Mouse (Mus musculus) MEL (cell line): ENCODE results near the gene Elk3. TPM values are rescaled to one million over a fixed set of nuclear protein-coding genes. Genes with fewer than 3 reads are reported as not detected.

Source experiments
- DNase-seq: peaks from one replicate; pipeline ENCODE4 v3.0.0; 2011; ENCODE audit warnings: low read depth, low spot score
- H3K27ac ChIP-seq: 2 replicates; pipeline ENCODE4 v1.5.1; 2012; ENCODE audit warnings: low read depth, mild to moderate bottlenecking, control low read depth, low read length, moderate library complexity; ENCODE audit not compliant: control insufficient read depth
- H3K27me3 ChIP-seq, 2 experiments: fragments of 150-350 bp in 1 of 2; sonication (generic) in 1 of 2; 2 replicates each; pipeline ENCODE4 v1.6.1; 2012; ENCODE audit warnings: low read length in 2 of 2, mild to moderate bottlenecking in 2 of 2, improper control_type of control experiment in 1 of 2, moderate library complexity in 1 of 2; ENCODE audit not compliant: insufficient read depth in 2 of 2, control insufficient read depth in 1 of 2
- H3K36me3 ChIP-seq, 2 experiments: 2 replicates each; pipeline ENCODE4 v1.6.1; 2012 to 2014; ENCODE audit warnings: low read length in 2 of 2, improper control_type of control experiment in 1 of 2, inconsistent platforms in 1 of 2, mild to moderate bottlenecking in 1 of 2; ENCODE audit not compliant: insufficient read depth in 2 of 2, control insufficient read depth in 1 of 2
- H3K4me1 ChIP-seq, 2 experiments: fragments of 150-350 bp in 1 of 2; sonication (generic) in 1 of 2; 2 replicates each; pipeline ENCODE4 v1.6.1; 2012; ENCODE audit warnings: low read length in 2 of 2, improper control_type of control experiment in 1 of 2, mild to moderate bottlenecking in 1 of 2; ENCODE audit not compliant: insufficient read depth in 2 of 2, control insufficient read depth in 1 of 2
- H3K4me3 ChIP-seq, 2 experiments: fragments of 150-350 bp in 1 of 2; sonication (generic) in 1 of 2; 2 replicates each; pipeline ENCODE4 v1.5.1; 2012; ENCODE audit warnings: low read depth in 2 of 2, low read length in 2 of 2, mild to moderate bottlenecking in 2 of 2, moderate library complexity in 2 of 2, control low read depth in 1 of 2, improper control_type of control experiment in 1 of 2; ENCODE audit not compliant: control insufficient read depth in 1 of 2, insufficient read depth in 1 of 2
- H3K79me2 ChIP-seq: 2 replicates; pipeline ENCODE4 v1.6.1; 2012; ENCODE audit warnings: mild to moderate bottlenecking, low read length, moderate library complexity; ENCODE audit not compliant: control insufficient read depth, poor library complexity, insufficient read depth
- H3K9ac ChIP-seq: 2 replicates; pipeline ENCODE4 v1.6.1; 2012; ENCODE audit warnings: low read depth, mild to moderate bottlenecking, control low read depth, low read length, moderate library complexity; ENCODE audit not compliant: control insufficient read depth, poor library complexity, severe bottlenecking
- H3K9me3 ChIP-seq: fragments of 150-350 bp; sonication (generic); replicated peaks from 2 replicates; pipeline ENCODE4 v1.6.1; 2012; ENCODE audit warnings: mild to moderate bottlenecking, low read length, improper control_type of control experiment, moderate library complexity; ENCODE audit not compliant: insufficient read depth
- E2F4 ChIP-seq: IDR thresholded peaks from 2 replicates; pipeline ENCODE4 v1.6.1; 2011; ENCODE audit warnings: low read depth, low read length, improper control_type of control experiment, borderline replicate concordance
- ELF1 ChIP-seq: IDR thresholded peaks from 2 replicates; pipeline ENCODE4 v1.6.1; 2014; ENCODE audit warnings: low read depth, mild to moderate bottlenecking, inconsistent platforms, low read length, improper control_type of control experiment, moderate library complexity
- EP300 ChIP-seq, 2 experiments: IDR thresholded peaks; 2 replicates each; pipeline ENCODE4 v1.6.1; 2011; ENCODE audit warnings: improper control_type of control experiment in 2 of 2, low read length in 2 of 2, low read depth in 1 of 2, mild to moderate bottlenecking in 1 of 2
- ETS1 ChIP-seq: IDR thresholded peaks from 2 replicates; pipeline ENCODE4 v1.6.1; 2012; ENCODE audit warnings: low read depth, mild to moderate bottlenecking, inconsistent platforms, low read length, improper control_type of control experiment, moderate library complexity
- GABPA ChIP-seq: IDR thresholded peaks from 2 replicates; pipeline ENCODE4 v1.6.1; 2012; ENCODE audit warnings: low read depth, mild to moderate bottlenecking, inconsistent platforms, low read length, improper control_type of control experiment, moderate library complexity
- HCFC1 ChIP-seq: IDR thresholded peaks from 2 replicates; pipeline ENCODE4 v1.6.1; 2012; ENCODE audit warnings: low read depth, mild to moderate bottlenecking, inconsistent platforms, low read length, improper control_type of control experiment, moderate library complexity
- JUND ChIP-seq: IDR thresholded peaks from 2 replicates; pipeline ENCODE4 v1.6.1; 2011; ENCODE audit warnings: low read depth, mild to moderate bottlenecking, improper control_type of control experiment, low read length
- KAT2A ChIP-seq: conservative IDR thresholded peaks from 2 replicates; pipeline ENCODE4 v1.6.1; 2012; ENCODE audit warnings: low read depth, low read length, improper control_type of control experiment, inconsistent platforms
- MAZ ChIP-seq: IDR thresholded peaks from 2 replicates; pipeline ENCODE4 v1.6.1; 2012; ENCODE audit warnings: low read depth, mild to moderate bottlenecking, inconsistent platforms, low read length, improper control_type of control experiment
- MEF2A ChIP-seq: IDR thresholded peaks from 2 replicates; pipeline ENCODE4 v1.6.1; 2014; ENCODE audit warnings: low read depth, mild to moderate bottlenecking, inconsistent platforms, low read length, improper control_type of control experiment; ENCODE audit not compliant: poor library complexity, insufficient replicate concordance, severe bottlenecking; ENCODE audit errors: extremely low read depth
- MXI1 ChIP-seq: IDR thresholded peaks from 2 replicates; pipeline ENCODE4 v1.6.1; 2011; ENCODE audit warnings: mild to moderate bottlenecking, low read depth, low read length, improper control_type of control experiment
- MYB ChIP-seq: IDR thresholded peaks from 2 replicates; pipeline ENCODE4 v1.6.1; 2011; ENCODE audit warnings: mild to moderate bottlenecking, low read depth, low read length, improper control_type of control experiment
- MYC ChIP-seq: IDR thresholded peaks from 2 replicates; pipeline ENCODE4 v1.6.1; 2011; ENCODE audit warnings: low read depth, mild to moderate bottlenecking, low read length, improper control_type of control experiment, moderate library complexity
- NELFE ChIP-seq: IDR thresholded peaks from 2 replicates; pipeline ENCODE4 v1.6.1; 2011; ENCODE audit warnings: low read depth, low read length, improper control_type of control experiment
- RAD21 ChIP-seq: IDR thresholded peaks from 2 replicates; pipeline ENCODE4 v1.6.1; 2011; ENCODE audit warnings: mild to moderate bottlenecking, low read depth, low read length, improper control_type of control experiment
- SIN3A ChIP-seq: IDR thresholded peaks from 2 replicates; pipeline ENCODE4 v1.6.1; 2012; ENCODE audit warnings: low read length, improper control_type of control experiment, inconsistent platforms
- SMC3 ChIP-seq: IDR thresholded peaks from 2 replicates; pipeline ENCODE4 v1.6.1; 2011; ENCODE audit warnings: low read depth, low read length, improper control_type of control experiment
- TAL1 ChIP-seq: IDR thresholded peaks from 2 replicates; pipeline ENCODE4 v1.6.1; 2012; ENCODE audit warnings: mild to moderate bottlenecking, inconsistent platforms, low read length, moderate library complexity, mixed read lengths
- TBP ChIP-seq: IDR thresholded peaks from 2 replicates; pipeline ENCODE4 v1.8.0; 2011; ENCODE audit warnings: low read depth, low read length, improper control_type of control experiment
- TCF12 ChIP-seq: IDR thresholded peaks from 2 replicates; pipeline ENCODE4 v1.6.1; 2014; ENCODE audit warnings: low read depth, mild to moderate bottlenecking, inconsistent platforms, low read length, improper control_type of control experiment, moderate library complexity
- UBTF ChIP-seq: IDR thresholded peaks from 2 replicates; pipeline ENCODE4 v1.6.1; 2012; ENCODE audit warnings: low read depth, mild to moderate bottlenecking, inconsistent platforms, low read length, improper control_type of control experiment, moderate library complexity, borderline replicate concordance; ENCODE audit not compliant: insufficient read depth
- USF1 ChIP-seq: IDR thresholded peaks from 2 replicates; pipeline ENCODE4 v1.6.1; 2014; ENCODE audit warnings: low read depth, mild to moderate bottlenecking, inconsistent platforms, low read length, improper control_type of control experiment, moderate library complexity
- USF2 ChIP-seq, 2 experiments: IDR thresholded peaks; 2 replicates each; pipeline ENCODE4 v1.6.1; 2011 to 2012; ENCODE audit warnings: improper control_type of control experiment in 2 of 2, low read length in 2 of 2, borderline replicate concordance in 1 of 2, inconsistent platforms in 1 of 2, low read depth in 1 of 2, mild to moderate bottlenecking in 1 of 2; ENCODE audit not compliant: insufficient read depth in 1 of 2
- ZKSCAN1 ChIP-seq: IDR thresholded peaks from 2 replicates; pipeline ENCODE4 v1.6.1; 2012; ENCODE audit warnings: low read depth, mild to moderate bottlenecking, inconsistent platforms, low read length, improper control_type of control experiment, moderate library complexity
- ZMIZ1 ChIP-seq: IDR thresholded peaks from 2 replicates; pipeline ENCODE4 v1.6.1; 2012; ENCODE audit warnings: low read depth, mild to moderate bottlenecking, inconsistent platforms, low read length, improper control_type of control experiment, moderate library complexity
- ZNF384 ChIP-seq: IDR thresholded peaks from 2 replicates; pipeline ENCODE4 v1.6.1; 2012; ENCODE audit warnings: low read depth, mild to moderate bottlenecking, inconsistent platforms, low read length, improper control_type of control experiment
- polyA plus RNA-seq, 2 experiments: library from polyadenylated mRNA; stranded (reverse) in 1 of 2; unstranded in 1 of 2; fragments of >175 nt in 1 of 2; fragments of >200 nt in 1 of 2; gene quantifications; 2 replicates each; pipeline versions ENCODE4 v1.2.1 to v1.2.4; 2012; ENCODE audit warnings: low replicate concordance in 2 of 2, low read depth in 1 of 2; ENCODE audit not compliant: insufficient read length in 2 of 2, insufficient read depth in 1 of 2, missing spikeins in 1 of 2
- total RNA-seq: library from RNA; depleted of rRNA; stranded (reverse); fragments of 300-350 nt; gene quantifications from 2 replicates; pipeline ENCODE4 v1.2.3, GENCODE M21; 2012

Gene Elk3
- total and polyA plus RNA-seq, 3 experiments: 1.0 to 6.3 TPM; not detected in 1

DNA sequence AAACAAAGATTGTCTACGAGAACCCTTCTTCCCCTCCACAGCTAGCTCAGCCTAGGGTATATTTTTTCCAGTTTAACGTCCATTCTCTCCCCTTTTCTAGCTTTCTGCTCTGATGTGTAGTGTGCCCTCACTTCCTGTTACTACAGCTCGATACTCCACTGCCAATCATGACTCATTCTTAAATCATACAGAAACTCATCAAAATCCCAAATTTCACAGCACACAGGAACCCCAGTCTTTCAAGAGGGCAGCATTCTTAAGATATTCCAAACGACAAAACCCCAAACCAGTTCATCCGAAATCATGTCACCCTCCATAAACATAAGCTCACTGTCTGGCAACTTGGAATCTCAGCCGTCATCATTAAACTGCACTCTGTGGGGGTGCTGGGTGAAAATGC lies 5.0 kb downstream of the Elk3 start:
- H3K4me3 ChIP-seq: no peak overlapping the region

DNA sequence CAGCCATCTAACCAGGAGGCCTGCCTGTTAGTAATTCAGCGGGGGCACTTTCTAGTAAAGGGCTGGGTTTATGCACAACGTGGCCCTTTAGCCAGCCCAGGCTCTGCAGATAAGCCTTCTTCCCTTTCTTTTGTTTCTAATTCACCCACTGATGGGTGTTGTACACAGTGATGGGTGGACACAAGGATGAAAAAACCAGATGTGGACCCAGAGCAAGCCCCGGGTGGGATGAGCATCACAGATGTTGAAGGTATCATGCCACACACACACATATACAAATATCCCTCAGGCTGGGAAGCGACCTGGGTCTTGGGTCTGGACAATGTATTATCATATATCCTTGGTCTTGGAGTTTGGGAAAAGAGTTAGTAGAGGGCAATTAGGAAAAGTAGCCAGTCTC lies 7.7 kb downstream of the Elk3 start:
- H3K4me1 ChIP-seq: no peaks in the 10 kb centered on the region
- TF ChIP-seq TCF12 (no peak), GABPA (no peak), MXI1 (no peak), EP300 (IDR thresholded peaks at IDR 0.05; ENCODE audit: low read depth in 1 of 2, low read length in 2 of 2) (no peak), ZKSCAN1 (no peak), E2F4 (no peak), UBTF (no peak), NELFE (no peak), TAL1 (no peak), RAD21 (no peak), KAT2A (no peak), MEF2A (no peak)
- TF ChIP-seq, all 39 proteins: peak for 0
- H3K9ac ChIP-seq: no peak overlapping the region

More for the DNA sequence above, 5.0 kb downstream of the Elk3 start:
- H3K4me1 ChIP-seq: no peaks in the 10 kb centered on the region
- H3K27me3 ChIP-seq: no peaks in the 10 kb centered on the region
- no peak overlapping the region for H3K9ac ChIP-seq
- H3K9me3 ChIP-seq: no peaks in the 10 kb centered on the region
- DNase-seq: no peak
- H3K79me2 ChIP-seq: no peaks in the 10 kb centered on the region; the same call in 1 of the 2 replicates
- H3K36me3 ChIP-seq: no peaks in the 10 kb centered on the region
- no peak overlapping the region for H3K27ac ChIP-seq
- TF ChIP-seq MYB (no peak), USF2 (IDR thresholded peaks at IDR 0.05; ENCODE audit: borderline replicate concordance in 1 of 2, insufficient read depth in 1 of 2, low read depth in 1 of 2, low read length in 2 of 2) (no peak), ZKSCAN1 (no peak), HCFC1 (no peak), ZNF384 (no peak), ZMIZ1 (no peak), E2F4 (no peak), SIN3A (no peak), USF1 (no peak), SMC3 (no peak), MAZ (no peak), RAD21 (no peak), TBP (no peak), JUND (no peak), TAL1 (no peak), TCF12 (no peak), MYC (no peak), ELF1 (no peak), KAT2A (no peak), ETS1 (no peak)

More for the DNA sequence above, 7.7 kb downstream of the Elk3 start:
- no peak overlapping the region for H3K4me3 ChIP-seq
- H3K79me2 ChIP-seq: no peaks in the 10 kb centered on the region
- no peaks in the 10 kb centered on the region for H3K27me3 ChIP-seq
- H3K9me3 ChIP-seq: no peaks in the 10 kb centered on the region
- no peak overlapping the region for H3K27ac ChIP-seq
- no peak for DNase-seq
- H3K36me3 ChIP-seq: no peaks in the 10 kb centered on the region
